Mouse (Mus musculus) frontal cortex, adult (tissue): Measurements from ENCODE around the gene Prss22.
"Not testable (repeated sequence)": the region's sequence is repeated elsewhere in the genome, so short reads cannot be mapped to it uniquely, and the experiment has no call there.

Experiments
- ATAC-seq: cut with Nextera tagmentation; 2 replicates; pipeline ENCODE4 v1.9.2; 2017; ENCODE audit warnings: mild to moderate bottlenecking, moderate library complexity, mixed read lengths; ENCODE audit not compliant: low TSS enrichment

Gene Prss22

DNA sequence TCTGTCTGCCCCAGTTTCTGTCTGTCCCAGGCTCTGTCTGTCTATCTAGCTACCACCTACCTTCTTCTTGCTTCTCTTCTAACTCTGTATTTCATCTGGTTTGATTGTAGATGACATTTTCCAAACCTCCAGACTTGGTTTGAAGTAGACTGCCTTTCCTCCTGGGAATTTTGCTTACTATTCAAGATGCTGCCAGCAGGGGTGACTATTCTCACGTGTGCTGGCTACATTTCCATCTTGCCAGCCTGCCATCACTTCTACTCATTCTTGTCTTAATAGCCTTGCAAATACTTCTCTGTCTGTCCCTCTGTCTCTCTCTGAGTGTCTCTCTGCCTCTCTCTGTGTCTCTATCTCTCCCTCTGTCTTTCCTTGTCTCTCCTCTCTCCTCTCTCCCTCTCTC lies 2.5 kb downstream of the Prss22 start:
- ATAC-seq = no peak

DNA sequence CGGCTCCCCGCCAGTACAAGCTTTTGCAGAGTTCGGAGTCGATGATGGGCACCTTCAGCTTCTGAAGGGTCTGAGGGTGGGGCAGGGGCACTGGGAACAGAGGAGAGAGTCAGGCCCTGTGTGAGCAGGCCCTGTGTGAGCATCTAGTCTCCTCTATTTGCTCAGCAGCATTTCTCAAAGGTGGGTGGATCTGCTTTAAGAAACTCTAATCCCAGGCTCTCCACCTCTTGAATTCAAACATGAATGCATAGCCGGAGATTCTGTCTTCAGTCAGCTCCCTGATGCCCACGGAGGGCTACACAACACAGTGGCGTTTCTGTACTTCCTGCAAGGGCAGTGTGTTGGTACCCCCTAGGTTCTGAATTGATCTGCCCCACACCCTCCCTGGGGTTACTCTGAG lies 3.2 kb downstream of the Prss22 start:
- peak; percentile 70 for ATAC-seq

DNA sequence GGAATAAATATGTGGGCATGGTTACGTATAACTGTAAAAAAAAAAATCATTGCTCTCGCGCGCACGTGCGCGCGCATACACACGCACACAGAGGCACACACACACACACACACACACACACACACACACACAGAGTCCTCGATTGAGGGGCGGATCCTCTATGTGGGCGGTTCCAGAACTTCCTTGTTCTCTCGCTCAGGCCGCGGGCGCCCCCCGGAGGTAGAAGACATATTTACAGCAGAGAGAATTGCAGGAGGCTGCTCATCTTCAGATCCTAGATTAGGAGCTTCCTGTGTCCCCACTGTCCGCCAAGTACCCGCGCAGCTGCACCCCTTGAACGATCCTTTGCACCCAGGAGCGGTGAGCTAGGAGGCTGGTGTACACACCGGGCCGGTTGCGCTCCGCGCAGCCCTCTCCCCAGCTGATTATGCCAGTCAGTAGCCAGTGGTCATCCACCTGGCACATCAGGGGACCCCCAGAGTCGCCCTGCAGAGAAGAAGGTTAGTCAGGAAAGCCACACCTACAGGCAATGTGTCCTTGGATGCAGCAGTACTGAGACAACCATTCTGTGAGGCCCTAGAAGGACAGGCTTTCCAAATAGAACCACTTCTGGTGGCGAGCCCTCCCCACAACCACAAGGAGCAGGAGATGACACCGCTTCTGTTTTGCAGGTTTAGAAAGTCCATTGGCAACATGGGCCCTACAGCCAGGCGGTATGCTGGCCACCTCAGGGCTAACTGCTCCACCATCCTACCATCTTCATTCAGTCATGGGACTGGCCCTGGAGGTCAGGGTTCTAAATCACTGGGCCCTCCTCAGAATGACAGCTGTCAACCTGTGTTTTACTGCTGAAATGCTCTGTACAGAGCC lies 4.1 kb downstream of the Prss22 start:
- peak; percentile 71; the same call in 1 of the 2 replicates for ATAC-seq

DNA sequence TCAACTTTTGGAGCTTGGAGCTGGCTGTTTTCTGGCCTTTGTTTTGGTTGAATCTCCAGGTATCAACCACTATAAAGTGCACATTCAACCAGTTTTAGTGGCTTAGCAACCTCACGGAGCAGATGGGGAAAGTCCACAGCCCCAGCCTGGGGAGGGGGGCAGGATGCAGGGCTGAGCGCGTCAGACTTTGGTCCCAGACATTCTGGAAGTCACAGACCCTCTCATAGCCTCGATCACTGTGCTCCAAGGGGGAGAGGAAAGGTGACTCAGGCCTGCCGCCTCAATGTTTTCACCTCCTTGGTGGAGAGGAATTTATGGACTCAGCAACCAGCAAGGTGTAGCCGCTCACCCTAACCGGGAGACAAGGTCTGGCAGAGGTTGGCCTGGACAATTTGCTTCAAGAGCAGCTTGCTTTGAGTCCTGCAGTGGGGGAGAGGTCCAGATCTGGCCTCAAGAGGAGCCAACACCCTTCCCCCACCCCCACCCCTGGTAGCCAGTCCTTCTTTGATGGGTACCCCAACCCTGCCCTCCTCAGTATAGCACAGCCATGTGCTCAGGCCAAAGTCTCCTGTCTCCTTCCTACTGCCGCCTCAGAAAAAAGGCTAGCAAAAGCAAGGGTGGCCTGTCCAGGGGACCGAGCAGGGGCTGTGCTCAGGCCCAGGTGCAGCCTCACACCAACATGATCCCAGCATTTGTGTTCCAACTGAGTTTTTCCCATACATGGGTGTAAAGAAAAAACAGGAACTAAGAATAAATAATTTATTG lies 4.9 kb downstream of the Prss22 start:
- no peak for ATAC-seq

DNA sequence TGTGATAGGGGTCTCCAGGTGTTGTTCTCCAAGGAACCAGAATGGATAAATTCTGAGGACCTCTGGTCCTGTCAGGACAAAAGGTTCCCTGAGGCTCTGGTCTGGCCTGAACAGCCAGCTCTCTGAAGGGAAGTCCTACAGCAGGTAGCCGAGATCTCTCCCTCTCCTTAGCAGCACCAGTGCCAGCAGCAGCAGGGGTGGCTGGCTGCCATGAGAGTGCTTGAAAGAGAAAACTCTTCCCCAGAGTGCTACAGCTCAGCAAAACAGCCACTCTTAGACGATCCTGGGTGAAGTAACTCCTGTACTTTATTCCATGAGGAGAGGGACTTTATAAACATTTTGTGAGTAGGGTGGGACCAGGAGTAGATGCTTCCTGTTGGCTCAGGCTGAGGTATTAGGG lies 8.1 kb downstream of the Prss22 start:
- no peak for ATAC-seq

DNA sequence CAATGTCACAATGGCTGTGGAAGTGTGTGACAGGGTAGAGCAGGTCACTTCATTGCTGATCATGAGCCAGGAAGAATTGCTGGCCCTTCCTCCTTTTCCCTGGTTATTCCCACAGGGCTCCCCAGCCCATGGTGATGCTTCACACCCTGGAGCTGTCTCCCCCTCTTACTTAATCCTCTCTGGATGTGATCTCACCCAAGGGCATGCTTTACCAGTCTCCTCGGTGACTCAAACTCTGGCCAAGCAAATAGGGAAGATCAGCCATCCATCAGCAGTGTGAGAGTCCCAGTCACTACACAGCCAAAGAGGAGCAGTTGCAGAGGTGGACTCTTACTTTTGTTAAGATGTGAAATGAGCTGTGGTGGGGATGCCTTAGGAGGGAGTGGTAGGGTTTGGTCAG lies 12.9 kb downstream of the Prss22 start:
- ATAC-seq = no peak

DNA sequence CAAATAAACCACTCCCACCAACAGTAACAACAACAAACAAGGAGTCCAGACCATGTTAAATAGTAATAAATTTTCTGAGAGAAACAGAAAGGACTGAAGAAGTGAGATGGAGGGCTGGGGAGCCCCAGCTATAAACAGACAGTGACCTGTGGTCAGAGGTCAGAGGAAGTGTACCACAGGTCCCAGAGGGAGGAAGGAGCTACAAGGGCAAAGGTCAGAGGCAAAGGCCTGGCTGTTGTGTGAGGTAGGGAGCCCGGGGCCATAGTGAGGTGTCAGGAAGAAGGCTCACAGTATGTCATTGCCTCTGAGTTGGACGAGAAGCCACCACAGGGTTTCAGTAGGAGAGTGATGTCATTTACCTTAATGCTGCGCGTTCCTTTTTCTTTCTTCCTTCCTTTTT lies 15.0 kb downstream of the Prss22 start:
- ATAC-seq = no peak

DNA sequence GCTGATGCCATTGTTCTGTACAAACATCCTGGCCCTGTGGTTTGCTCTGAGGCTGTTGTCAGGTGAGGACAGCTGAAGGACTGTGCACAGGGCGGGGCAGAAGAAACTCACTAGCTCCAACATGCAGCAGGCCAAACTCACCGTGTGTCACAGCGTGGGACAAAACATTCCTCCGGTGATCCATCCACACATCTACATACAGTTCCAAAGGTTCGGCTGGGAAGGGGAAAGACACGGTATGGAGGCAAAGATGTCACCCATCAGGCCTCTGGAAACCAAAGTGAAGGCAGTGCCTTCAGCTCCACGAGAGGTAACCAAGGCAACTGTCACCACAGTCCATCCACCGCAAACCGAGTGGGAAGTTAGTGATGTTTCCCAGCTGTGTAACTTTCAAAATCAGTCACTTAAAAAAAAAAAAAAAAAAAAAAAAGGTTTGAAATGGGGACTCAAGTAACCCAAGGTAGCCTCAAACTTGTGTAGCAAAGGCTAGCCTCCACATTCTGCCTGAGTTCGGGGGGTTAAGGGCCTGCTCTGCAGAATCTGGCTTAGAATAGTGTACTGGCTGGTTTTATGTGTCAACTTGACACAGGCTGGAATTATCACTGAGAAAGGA lies 17.5 kb downstream of the Prss22 start, which contains the start of gene Prss30:
Gene Prss30, minus strand, starts transcription at position 270 of the 613 bp plus-strand sequence.
- no peak for ATAC-seq

DNA sequence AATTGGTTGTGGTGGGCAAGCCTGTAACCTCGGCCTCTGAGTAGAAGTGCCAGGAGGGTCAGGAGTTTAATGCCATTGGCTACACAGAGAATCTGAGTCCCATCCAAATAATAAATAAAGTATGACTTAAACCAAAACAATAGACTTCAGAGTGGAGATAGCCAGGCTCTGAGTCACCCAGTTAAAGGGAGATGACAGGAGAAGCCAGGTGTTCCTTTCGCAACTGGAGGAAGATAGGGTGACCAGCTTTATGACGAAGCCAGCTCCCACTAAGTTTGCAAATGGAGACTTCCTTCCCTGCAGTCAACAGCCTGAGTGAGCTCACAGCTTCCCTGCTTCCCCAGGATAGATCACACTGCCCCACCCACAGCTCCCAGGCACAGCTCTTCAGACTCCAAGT lies 18.4 kb downstream of the Prss22 start:
- no peak; the same call in 1 of the 2 replicates for ATAC-seq

DNA sequence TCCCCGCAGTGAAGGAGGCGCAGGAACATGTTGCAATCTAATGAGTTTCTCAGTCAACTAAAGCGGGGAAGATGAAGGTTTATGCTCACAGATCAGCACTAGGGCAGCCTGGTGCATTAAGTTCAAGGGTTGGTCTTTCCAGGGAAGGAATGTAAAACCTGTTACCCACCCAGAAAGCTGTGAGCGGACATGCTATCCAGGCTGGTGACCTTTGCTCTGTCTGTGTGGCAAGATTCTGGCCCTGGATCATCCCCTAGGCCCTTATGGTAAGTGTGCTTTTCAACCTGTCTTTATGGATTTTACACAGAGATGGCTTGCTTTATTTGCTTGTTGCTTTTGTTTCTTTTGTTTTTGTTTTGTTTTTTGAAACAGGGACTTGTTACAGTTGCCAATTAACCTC lies 21.2 kb downstream of the Prss22 start:
- ATAC-seq = no peak

DNA sequence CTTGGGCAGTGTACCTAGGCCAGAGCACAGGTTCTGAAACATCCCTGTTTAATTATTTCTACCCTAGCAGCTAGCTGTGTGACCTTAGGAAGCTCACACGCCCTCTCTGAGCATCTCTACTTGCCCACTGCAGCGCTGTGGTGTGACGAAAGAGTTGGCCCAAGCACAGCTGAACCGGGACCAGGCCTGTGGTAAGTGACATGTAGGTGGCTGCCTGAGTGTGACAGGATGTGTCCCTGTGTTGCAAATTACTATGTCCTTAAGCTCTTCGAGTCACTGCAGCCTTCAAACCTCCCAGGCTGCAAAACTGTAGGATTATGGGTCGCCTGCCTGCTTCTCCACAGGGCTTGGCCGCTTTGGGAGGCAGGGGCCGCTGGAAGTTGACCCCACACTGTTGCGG lies 26.6 kb downstream of the Prss22 start:
- ATAC-seq = no peak

DNA sequence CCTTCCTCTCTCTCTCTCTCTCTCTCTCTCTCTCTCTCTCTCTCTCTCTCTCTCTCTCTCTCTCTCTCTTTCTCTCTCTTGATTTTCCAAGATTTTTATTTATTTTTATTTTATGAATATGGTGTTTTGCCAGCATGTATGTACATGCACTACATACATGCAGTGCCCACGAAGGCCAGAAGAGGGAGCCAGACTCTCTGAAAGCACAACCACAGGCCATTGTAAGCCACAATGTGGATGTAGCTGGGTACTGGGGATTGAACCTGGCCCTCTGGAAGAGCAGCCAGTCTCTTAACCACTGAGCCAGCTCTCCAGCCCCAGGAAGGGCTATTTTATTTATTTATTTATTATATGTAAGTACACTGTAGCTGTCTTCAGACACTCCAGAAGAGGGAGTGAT lies 28.7 kb downstream of the Prss22 start:
- ATAC-seq = no peak

DNA sequence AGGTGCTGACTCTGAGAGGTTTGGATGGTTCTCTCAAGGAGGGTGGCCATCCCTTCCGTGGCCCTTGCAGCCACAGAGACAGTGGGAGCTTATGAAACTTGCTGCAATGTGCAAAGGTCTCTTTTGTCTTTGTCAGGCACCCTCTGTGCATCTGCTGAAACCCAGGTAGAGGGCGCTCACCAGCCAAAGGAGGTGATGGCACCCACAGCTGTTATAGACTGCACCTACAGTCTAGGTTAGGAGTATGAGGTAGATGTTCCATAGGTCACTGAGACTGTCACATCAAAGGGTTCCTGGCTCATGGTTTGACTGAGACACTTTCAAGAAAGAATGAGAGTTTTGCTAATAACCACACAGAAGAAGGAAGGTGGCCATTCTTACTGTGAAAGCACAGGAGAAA lies 29.1 kb downstream of the Prss22 start:
- no peak for ATAC-seq

DNA sequence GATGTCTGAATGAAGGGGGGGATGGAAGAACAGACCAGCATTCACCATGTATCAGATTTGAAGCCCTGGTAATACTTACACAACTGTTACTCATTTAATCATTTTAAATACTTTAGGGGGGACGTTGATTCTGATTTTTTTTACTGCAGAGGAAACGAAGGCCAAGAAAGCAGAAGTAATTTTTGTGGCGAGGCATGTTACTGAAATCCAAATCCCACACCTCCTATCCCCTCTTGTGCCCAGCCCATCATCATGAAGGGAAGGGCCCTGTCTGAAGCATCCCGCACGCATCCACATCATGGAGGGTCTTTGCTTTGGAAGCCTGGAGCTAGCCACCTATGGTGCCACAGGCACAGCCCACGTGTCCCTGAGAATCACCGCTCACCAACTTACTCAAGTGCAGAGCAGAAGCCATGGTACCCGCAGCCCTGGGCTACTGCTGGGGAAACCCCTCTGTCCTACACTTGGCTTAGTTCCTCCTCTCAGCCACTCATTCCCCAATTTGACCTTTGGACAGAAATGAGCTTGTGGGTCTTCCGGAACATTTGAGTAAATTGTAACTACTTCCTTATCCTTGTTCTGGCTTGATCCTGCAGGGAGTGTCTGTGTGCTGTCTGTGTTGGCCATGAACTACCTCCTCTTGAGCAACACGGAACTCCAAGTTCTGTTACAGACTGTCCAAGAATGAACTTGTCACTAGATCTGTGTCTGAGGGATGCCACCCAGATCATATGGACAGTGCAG lies 31.1 kb downstream of the Prss22 start:
- ATAC-seq = no peak

DNA sequence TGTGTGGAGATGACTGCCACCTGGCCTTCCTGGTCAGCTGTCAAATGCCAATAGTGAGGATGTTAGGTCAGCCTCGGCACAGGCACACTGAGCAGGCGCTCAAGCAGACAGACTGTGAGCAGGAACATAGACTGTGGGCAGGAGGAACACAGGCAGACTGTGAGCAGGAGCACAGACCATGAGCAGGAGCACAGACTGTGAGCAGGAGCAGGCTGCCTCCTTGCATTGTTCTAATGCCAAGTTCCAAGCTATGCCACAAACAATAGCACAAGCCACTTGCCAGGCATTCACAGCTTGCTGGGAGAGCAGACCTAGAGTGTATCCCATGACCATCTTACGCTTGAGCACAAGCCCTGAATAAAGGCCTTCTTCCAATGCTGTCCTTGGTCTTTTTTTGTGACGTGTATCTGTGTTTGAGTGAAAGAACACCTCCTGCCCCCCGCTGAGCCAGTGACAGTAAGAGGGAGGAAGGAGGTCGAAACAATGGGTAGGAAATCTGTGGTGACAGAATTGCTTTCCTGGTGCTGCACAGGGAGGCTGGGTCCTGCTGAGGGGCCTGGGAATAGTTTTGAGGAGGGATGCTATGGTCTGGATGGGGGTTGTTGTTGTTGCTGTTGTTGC lies 32.0 kb downstream of the Prss22 start:
- no peak for ATAC-seq

DNA sequence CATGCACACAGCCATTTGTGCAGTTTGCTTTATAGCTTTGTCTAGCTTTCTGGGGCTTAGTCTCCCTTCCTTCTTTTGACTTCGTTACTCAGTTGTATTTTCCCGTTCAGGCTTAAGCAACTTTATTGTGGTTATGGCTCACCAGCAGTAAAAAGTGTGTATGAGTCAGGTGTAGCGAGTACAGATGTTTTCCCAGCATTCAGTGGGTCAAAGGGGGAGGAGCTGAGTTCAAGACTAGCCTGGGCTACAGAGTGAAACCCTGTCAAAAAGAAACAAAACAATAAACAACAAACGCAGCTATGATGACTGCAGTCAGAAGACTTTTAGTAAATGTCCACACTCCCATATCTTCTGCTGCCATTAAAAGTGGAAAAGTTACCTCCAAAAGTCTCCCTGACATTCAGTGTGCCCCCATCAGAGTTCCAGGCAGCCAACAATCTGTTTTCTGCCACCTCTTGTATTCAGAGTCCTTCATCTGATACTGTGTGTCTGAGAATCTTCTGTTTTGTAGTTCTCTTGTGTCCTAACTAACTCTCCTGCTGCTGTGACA lies 36.3 kb downstream of the Prss22 start:
- no peak for ATAC-seq

DNA sequence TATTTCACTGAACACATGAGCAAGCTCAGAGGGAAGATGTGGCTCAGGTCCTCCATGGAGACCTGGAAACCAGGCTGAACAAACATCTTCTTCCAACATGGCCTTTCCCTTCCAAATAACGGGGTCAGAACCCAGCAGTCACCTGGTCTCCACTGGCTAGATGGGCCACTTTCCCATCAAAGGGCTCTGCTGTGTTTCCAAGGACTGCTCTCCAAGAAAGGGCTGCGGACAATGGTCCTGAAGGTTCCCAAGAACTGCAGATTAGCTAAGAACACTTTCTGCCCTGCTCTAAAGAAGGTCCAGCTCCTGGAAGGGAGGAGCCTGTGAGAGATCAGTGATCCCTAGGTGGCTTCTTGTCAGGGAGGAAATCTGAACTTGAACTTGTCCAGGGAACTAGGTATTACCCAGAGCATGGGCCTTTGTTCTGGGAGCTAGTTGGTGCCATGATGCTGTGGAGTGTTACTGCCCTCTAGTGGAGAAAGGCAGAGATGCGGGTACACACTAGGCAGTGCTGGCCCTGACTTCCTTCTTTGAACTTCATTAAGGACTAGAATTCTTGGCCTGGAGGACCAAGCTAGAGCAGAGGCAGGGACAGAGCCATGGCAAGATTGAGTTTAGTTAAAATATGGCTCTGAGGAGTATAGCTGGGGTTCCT lies 37.7 kb downstream of the Prss22 start:
- ATAC-seq = peak; percentile 86

DNA sequence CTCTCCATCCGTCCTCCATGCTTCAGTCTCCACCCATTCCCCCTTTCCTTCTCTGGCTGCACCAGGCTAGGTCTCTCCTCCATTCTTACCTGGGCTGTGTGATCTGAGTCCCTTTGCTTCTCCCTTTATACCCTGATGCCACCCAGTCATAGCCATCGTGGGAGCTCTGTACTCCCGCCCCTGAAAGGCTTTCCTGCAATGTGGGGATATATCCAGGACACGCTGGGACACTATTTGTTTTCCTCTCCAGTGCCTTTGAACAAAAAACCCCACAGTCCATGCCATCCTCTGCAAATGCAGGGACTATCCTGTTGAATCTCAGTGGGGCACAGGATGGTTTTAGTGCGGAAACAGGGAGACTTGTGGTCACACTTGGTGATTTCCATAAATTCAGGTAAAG lies 42.7 kb downstream of the Prss22 start, which contains the start of gene Sbpl:
Gene Sbpl, minus strand, starts transcription at position 101 of the 400 bp plus-strand sequence.
- ATAC-seq = no peak

DNA sequence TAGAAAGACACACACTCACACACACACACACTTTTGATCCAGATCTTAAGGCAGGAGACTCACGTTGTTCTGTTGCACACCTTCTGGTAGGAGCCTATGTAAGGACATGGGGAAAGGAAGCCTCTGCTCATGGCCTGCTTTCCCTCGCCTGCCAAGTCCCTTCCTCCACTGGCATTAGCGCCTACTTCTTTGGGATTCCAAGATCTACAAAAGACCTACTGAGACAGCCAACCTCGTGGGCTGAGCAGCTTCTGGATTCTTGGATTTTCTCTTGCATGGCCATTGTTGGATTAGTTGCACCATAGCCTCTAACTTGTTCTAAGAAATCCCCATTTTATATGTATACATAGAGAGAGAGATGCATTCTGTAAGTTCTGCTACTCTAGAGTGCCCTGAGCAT lies 47.1 kb downstream of the Prss22 start:
- ATAC-seq = not testable (repeated sequence)

DNA sequence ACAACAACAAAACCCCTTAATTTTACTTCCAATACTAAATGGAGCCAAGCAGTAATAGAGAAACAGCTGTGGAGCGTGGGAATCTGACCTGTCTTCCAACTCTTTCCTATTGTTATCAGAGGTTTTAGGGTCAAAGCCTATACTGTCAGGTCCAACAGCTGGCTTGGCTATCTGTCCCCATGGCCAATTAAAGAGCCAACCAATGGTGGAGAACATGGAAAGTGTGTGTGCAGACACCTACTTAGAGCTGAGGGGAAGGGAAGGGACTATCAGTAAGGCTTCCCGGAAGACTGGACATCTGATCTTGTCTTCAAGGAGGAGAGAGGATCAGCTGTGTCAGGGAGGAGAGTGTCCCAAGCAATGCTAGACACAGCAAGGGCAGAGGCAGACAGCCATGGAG lies 48.8 kb downstream of the Prss22 start:
- ATAC-seq = no peak
